Mouse (Mus musculus) liver, postnatal 0 days (tissue): Measurements from ENCODE around the gene Ccl7. TPM values are rescaled to one million over a fixed set of nuclear protein-coding genes. Genes with fewer than 3 reads are reported as not detected.

Source experiments
- ATAC-seq: fragments of 200-750 bp; cut with Nextera tagmentation; 2 replicates; pipeline ENCODE4 v1.8.0; 2017; ENCODE audit warnings: mild to moderate bottlenecking, moderate library complexity
- DNase-seq: peaks from one replicate; pipeline ENCODE4 v3.0.0-alpha.2; 2016
- H3K27ac ChIP-seq: fragments of 300-500 bp; sonication (generic); 2 replicates; pipeline ENCODE4 v1.5.1; 2014; ENCODE audit warnings: antibody characterized with exemption, moderate library complexity, mild to moderate bottlenecking, low read depth
- H3K27me3 ChIP-seq: fragments of 300-500 bp; sonication (generic); 2 replicates; pipeline ENCODE4 v1.6.1; 2014; ENCODE audit warnings: low read length, control low read depth, mixed read lengths; ENCODE audit not compliant: insufficient read depth
- H3K36me3 ChIP-seq: fragments of 300-500 bp; sonication (generic); replicated peaks from 2 replicates; pipeline ENCODE4 v1.6.1; 2014; ENCODE audit warnings: mild to moderate bottlenecking, control low read depth, low read length, moderate library complexity, mixed read lengths; ENCODE audit not compliant: insufficient read depth
- H3K4me1 ChIP-seq: fragments of 300-500 bp; sonication (generic); 2 replicates; pipeline ENCODE4 v1.6.1; 2014; ENCODE audit warnings: antibody characterized with exemption, mild to moderate bottlenecking, control low read depth; ENCODE audit not compliant: insufficient read depth
- H3K4me2 ChIP-seq: fragments of 300-500 bp; sonication (generic); 2 replicates; pipeline ENCODE4 v1.6.1; 2014; ENCODE audit warnings: low read depth, mild to moderate bottlenecking, low read length, moderate library complexity, mixed read lengths
- H3K4me3 ChIP-seq: fragments of 300-500 bp; sonication (generic); 2 replicates; pipeline ENCODE4 v1.5.1; 2014; ENCODE audit warnings: low read depth, low read length
- H3K9ac ChIP-seq: fragments of 300-500 bp; sonication (generic); replicated peaks from 2 replicates; pipeline ENCODE4 v1.6.1; 2014; ENCODE audit warnings: mild to moderate bottlenecking, moderate library complexity
- H3K9me3 ChIP-seq: fragments of 300-500 bp; sonication (generic); 2 replicates; pipeline ENCODE4 v1.6.1; 2016; ENCODE audit warnings: mild to moderate bottlenecking, control low read depth, low read length, mixed read lengths
- CTCF ChIP-seq: sonication (generic); IDR thresholded peaks from 2 replicates; pipeline ENCODE4 v1.5.1; 2016; ENCODE audit warnings: antibody characterized with exemption, low read depth
- EP300 ChIP-seq: IDR thresholded peaks from 2 replicates; pipeline ENCODE4 v1.6.1; 2016; ENCODE audit warnings: antibody characterized with exemption, low read depth, mild to moderate bottlenecking
- WGBS: fragments of 180-500 bp; shearing (Covaris S2); extraction: QIAGEN DNeasy Blood & Tissue Kit; methylation state at CpG from one replicate; pipeline ENCODE4 v1.1.7; 2014; ENCODE audit not compliant: insufficient replicate concordance; 5-methylcytosine and 5-hydroxymethylcytosine counted together
- polyA plus RNA-seq: library from polyadenylated mRNA; unstranded; fragments of >200 nt; fragmentation: Nextera tagmentation; extraction: Ambion mirVana; gene quantifications from 2 replicates; pipeline ENCODE4 v1.2.1, GENCODE M21; 2015

The Ccl7 gene
- polyA plus RNA-seq, 1 experiment from 2014 or later = 0.51 TPM

DNA sequence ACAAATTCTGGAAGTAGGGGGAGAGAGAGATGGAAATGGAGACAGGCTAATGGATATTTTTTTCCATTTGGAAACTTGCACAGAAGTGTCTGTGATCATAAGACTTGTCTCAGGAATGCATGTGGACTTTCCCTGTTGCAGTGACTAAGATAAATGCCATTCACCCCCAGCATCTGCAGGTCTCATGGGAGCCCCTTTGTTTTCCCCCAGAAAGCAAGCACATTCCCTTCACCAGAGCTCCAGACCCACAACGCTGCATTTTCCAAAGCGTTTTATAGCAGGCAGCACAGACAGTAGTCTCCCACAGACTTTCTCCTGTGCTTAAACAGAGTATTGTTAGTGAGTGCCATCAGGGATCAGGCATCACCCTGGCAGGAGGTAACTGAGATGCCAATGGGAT is 26.1 kb upstream of the Ccl7 start:
- Histone ChIP-seq H3K4me1 (peaks cover 14% of the 10 kb centered on the region), H3K36me3 (no peaks in the 10 kb centered on the region), H3K9ac (no peak overlapping the region), H3K27ac (no peak overlapping the region), H3K9me3 (no peaks in the 10 kb centered on the region), H3K27me3 (no peaks in the 10 kb centered on the region), H3K4me2 (no peak overlapping the region), H3K4me3 (no peak overlapping the region)
- WGBS = 53% methylated on average over 2 of the region's 2 CpGs
- TF ChIP-seq EP300 (no peak), CTCF (no peak)
- DNase-seq = no peak
- no peak for ATAC-seq

DNA sequence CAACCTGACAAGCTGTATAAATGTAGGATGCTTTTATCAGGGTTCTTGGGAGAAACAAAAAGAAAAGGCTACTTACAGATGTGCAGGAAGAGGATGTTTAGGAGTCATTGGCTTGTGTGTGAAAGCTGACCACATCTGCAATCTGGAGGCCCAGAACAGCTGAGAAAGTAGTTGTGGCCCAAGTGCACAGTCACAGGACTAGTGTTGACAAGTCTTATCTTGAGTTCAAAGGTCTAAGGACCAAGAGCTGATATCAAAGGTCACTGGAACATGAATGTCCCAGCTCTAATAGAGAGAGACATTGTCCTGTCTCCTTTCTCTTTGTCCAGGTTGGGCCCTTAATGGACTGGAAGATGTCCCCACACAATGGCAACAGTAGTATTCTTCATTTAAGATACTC is 25.7 kb upstream of the Ccl7 start:
- Histone ChIP-seq H3K9me3 (no peaks in the 10 kb centered on the region), H3K9ac (no peak overlapping the region), H3K4me1 (peaks cover 14% of the 10 kb centered on the region), H3K4me2 (no peak overlapping the region), H3K27me3 (no peaks in the 10 kb centered on the region), H3K27ac (no peak overlapping the region), H3K4me3 (no peak overlapping the region), H3K36me3 (no peaks in the 10 kb centered on the region)
- ATAC-seq = no peak
- TF ChIP-seq CTCF (no peak), EP300 (no peak)
- DNase-seq = no peak

DNA sequence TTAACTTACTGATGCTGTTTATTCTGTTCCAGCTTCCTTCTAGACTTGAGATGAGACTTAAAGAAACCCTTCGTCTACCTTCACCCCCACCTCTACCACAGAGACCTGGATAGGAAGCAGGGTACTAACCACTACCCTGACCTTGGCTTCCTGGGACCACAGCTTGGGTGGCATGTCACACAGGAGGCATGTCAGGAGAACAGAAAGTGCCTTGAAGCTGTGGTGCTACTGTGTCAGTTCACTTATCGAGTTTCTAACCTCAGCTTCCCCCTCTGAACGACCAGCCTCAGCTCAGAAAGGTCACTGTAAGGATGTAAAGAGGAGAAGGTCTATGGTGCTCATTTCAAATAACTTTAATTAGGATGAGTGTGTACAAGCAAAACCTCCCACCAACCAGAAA is 24.1 kb upstream of the Ccl7 start:
- Histone ChIP-seq H3K9ac (no peak overlapping the region), H3K4me2 (no peak overlapping the region), H3K4me1 (peaks cover 14% of the 10 kb centered on the region), H3K27me3 (no peaks in the 10 kb centered on the region), H3K4me3 (no peak overlapping the region), H3K9me3 (no peaks in the 10 kb centered on the region), H3K27ac (no peak overlapping the region), H3K36me3 (no peaks in the 10 kb centered on the region)
- no peak for TF ChIP-seq EP300
- TF ChIP-seq CTCF = no peak
- no peak for ATAC-seq
- 31% methylated on average over 3 of the region's 3 CpGs for WGBS
- no peak for DNase-seq

DNA sequence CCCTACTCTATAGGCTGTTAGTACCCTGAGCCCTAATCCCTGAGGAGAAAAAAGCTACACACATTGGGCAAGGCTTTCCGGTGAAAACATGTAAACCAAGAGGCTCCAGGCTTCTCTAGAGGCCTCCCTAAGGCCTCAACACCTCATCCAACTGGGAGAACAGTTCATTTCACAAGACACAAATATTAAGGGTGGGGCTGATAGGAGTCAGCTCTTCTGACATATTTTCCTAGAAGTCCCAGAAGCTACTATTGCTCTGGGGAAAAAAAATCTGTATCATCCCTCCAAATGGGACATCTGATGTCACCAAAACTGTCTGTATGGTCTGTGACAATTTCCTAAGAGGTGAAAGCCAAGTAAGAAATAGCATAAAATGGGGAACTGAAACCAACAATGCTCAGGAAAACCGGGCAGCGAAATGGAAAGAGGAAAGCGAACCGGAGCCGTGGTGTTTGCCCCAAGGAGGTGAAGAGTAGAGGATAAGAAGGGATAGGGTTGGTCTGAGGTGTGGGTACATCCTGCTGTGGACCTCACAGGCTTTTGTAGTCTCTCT is 22.9 kb upstream of the Ccl7 start:
- Histone ChIP-seq H3K27ac (no peak overlapping the region), H3K4me1 (peaks cover 14% of the 10 kb centered on the region), H3K27me3 (no peaks in the 10 kb centered on the region), H3K36me3 (no peaks in the 10 kb centered on the region), H3K9me3 (no peaks in the 10 kb centered on the region), H3K4me2 (no peak overlapping the region), H3K9ac (no peak overlapping the region), H3K4me3 (no peak overlapping the region)
- WGBS = 35% methylated on average over 6 of the region's 6 CpGs
- DNase-seq (no peak), ATAC-seq (no peak)
- TF ChIP-seq CTCF = no peak
- TF ChIP-seq EP300 = no peak

DNA sequence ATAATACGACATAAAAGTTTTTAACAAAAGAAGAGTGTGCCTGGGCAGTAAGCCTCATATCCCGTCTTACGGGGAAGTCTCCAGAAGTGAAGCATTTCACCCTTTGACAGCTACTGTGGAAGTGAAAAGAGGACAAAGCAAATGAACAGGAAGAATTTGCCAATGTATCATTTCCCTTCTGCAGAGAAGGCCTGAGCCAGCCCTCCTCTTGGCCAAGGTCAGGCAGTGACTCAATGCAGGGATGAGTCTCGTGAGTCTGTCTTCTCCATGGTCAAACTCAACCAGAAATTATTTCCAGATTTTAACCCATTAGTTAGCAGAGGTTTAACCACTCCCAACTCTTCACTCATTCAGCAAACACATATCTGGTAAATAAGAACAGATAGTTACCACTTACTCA is 21.7 kb upstream of the Ccl7 start:
- Histone ChIP-seq H3K4me2 (no peak overlapping the region), H3K9me3 (no peaks in the 10 kb centered on the region), H3K4me3 (no peak overlapping the region), H3K4me1 (peaks cover 14% of the 10 kb centered on the region), H3K27me3 (no peaks in the 10 kb centered on the region), H3K27ac (no peak overlapping the region), H3K9ac (no peak overlapping the region), H3K36me3 (no peaks in the 10 kb centered on the region)
- ATAC-seq (no peak), DNase-seq (no peak)
- TF ChIP-seq EP300 = no peak
- no peak for TF ChIP-seq CTCF
- WGBS = 48% methylated on average over 4 of the region's 4 CpGs

DNA sequence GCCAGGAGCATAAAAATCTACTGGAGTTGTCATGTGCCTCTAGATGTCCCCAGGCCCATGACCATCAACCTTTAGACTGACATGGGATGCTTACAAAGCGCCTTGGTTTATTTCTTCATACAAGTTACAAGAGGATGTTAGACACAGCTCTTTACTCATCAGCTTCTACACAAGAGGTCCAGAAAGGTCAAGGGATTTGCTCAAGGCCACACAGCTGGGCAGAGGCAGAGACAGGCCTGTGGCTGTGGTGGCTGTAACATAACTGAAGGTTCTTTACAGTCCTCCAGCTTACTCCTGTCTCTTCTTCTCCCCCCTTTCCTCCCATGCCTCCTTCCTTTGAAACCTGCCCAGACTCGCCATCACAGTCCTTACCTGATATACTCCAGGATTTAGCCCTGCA is 15.3 kb upstream of the Ccl7 start:
- H3K36me3 ChIP-seq = no peaks in the 10 kb centered on the region
- 64% methylated on average over 2 of the region's 2 CpGs for WGBS
- H3K4me1 ChIP-seq = no peaks in the 10 kb centered on the region
- H3K4me2 ChIP-seq = no peak overlapping the region
- DNase-seq (no peak), ATAC-seq (no peak)
- no peak overlapping the region for H3K4me3 ChIP-seq
- H3K27ac ChIP-seq = no peak overlapping the region
- H3K9ac ChIP-seq = no peak overlapping the region
- H3K27me3 ChIP-seq = no peaks in the 10 kb centered on the region
- TF ChIP-seq CTCF = no peak
- TF ChIP-seq EP300 = no peak
- H3K9me3 ChIP-seq = no peaks in the 10 kb centered on the region

DNA sequence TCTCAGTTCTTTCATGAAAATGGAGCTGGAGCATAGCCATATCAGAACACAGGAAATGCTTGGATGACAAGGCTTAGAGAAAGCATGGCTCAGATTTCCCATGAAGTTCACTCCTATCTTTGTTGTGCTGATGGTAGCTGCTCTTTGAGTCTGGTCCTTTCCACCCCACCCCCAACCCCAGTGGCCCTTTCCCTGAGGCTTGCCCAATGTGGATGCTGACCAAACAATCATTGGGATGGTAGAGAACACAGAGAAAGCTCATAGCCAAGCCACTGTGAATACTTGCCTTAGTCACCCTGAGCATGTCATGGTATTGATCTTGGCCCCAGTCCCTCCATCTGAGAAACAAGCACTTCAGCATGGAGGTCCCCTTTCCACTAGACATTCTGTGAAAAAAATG is 13.4 kb upstream of the Ccl7 start:
- Histone ChIP-seq H3K4me1 (no peaks in the 10 kb centered on the region), H3K27me3 (no peaks in the 10 kb centered on the region), H3K9me3 (no peaks in the 10 kb centered on the region), H3K4me2 (no peak overlapping the region), H3K36me3 (no peaks in the 10 kb centered on the region), H3K27ac (peak overlapping the region; percentile 57), H3K4me3 (no peak overlapping the region), H3K9ac (no peak overlapping the region)
- TF ChIP-seq CTCF (no peak), EP300 (no peak)
- no peak for DNase-seq
- no peak for ATAC-seq
